Mouse (Mus musculus) heart, postnatal 0 days (tissue): ENCODE measurements at regions not wholly inside any gene's neighbourhood (a gene's known extent, or its start where the extent isn't known, plus 50 kb on each side); places are given as distances from the start of the nearest gene placed in this dataset.
A peak's percentile ranks its signal among the peaks of the same experiment; 100 is the strongest.

Source experiments
- ATAC-seq: fragments of 200-750 bp; cut with Nextera tagmentation; 2 replicates; pipeline ENCODE4 v1.8.0; 2017; ENCODE audit warnings: low read depth, moderate number of reproducible peaks, moderate library complexity; ENCODE audit not compliant: insufficient read depth
- DNase-seq: peaks from one replicate; pipeline ENCODE4 v3.0.0-alpha.2; 2016; ENCODE audit warnings: low spot score
- H3K27ac ChIP-seq: fragments of 300-500 bp; sonication (generic); 2 replicates; pipeline ENCODE4 v1.5.1; 2014; ENCODE audit warnings: low read depth, mild to moderate bottlenecking
- H3K27me3 ChIP-seq: fragments of 300-500 bp; sonication (generic); 2 replicates; pipeline ENCODE4 v1.6.1; 2014; ENCODE audit warnings: low read length, mixed read lengths; ENCODE audit not compliant: control insufficient read depth, insufficient read depth
- H3K36me3 ChIP-seq: fragments of 300-500 bp; sonication (generic); replicated peaks from 2 replicates; pipeline ENCODE4 v1.6.1; 2014; ENCODE audit warnings: low read length, mixed read lengths; ENCODE audit not compliant: control insufficient read depth, insufficient read depth
- H3K4me1 ChIP-seq: fragments of 300-500 bp; sonication (generic); 2 replicates; pipeline ENCODE4 v1.6.1; 2014; ENCODE audit warnings: antibody characterized with exemption; ENCODE audit not compliant: control insufficient read depth, insufficient read depth
- H3K4me2 ChIP-seq: fragments of 300-500 bp; sonication (generic); 2 replicates; pipeline ENCODE4 v1.6.1; 2014; ENCODE audit warnings: low read depth, mild to moderate bottlenecking, low read length, moderate library complexity
- H3K4me3 ChIP-seq: fragments of 300-500 bp; sonication (generic); 2 replicates; pipeline ENCODE4 v1.5.1; 2014; ENCODE audit warnings: low read depth, low read length
- H3K9ac ChIP-seq: fragments of 300-500 bp; sonication (generic); replicated peaks from 2 replicates; pipeline ENCODE4 v1.6.1; 2014; ENCODE audit warnings: low read depth, low read length, mixed read lengths
- H3K9me3 ChIP-seq: fragments of 300-500 bp; sonication (generic); replicated peaks from 2 replicates; pipeline ENCODE4 v1.6.1; 2016; ENCODE audit warnings: low read length; ENCODE audit not compliant: control insufficient read depth
- CTCF ChIP-seq: IDR thresholded peaks from 2 replicates; pipeline ENCODE4 v1.5.1; 2016; ENCODE audit warnings: antibody characterized with exemption, control low read depth, low read depth
- EP300 ChIP-seq: IDR thresholded peaks from 2 replicates; pipeline ENCODE4 v1.6.1; 2016; ENCODE audit warnings: antibody characterized with exemption, low read depth
- WGBS: fragments of 180-500 bp; shearing (Covaris S2); extraction: QIAGEN DNeasy Blood & Tissue Kit; methylation state at CpG from one replicate; pipeline ENCODE4 v1.1.7; 2014; 5-methylcytosine and 5-hydroxymethylcytosine counted together

DNA sequence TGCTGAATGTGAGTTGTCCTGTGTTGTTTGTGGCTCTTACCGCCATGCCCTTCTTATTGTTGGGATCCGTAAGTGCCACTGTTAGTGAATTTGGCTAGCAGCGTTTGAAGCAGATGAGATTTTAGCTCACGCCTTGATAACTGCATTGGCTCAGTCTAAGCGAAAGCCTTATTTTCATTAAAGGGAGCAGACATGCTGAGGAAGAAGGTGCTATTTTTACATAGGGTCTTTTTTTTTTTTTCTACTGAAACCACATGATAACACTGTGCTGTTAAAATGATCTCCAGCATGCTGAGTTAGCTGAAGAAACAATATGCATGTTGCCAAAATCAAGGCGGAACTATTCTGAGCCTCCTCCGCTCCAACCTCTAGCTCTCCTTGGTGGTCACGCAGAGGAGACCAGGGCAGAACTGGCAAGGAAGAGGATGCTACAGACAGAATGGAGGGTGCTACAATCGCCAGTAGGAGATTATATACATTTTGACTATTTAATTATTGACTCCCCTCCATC, 111.2 kb upstream of the Jade1 start:
- Histone ChIP-seq H3K9me3 (no peaks in the 10 kb centered on the region), H3K27ac (no peak overlapping the region), H3K4me1 (peaks cover 5% of the 10 kb centered on the region; the same call in 1 of the 2 replicates), H3K36me3 (no peaks in the 10 kb centered on the region), H3K4me2 (no peak overlapping the region), H3K9ac (no peak overlapping the region), H3K27me3 (no peaks in the 10 kb centered on the region), H3K4me3 (no peak overlapping the region)
- DNase-seq (no peak), ATAC-seq (no peak; the same call in 1 of the 2 replicates)
- TF ChIP-seq CTCF (no peak), EP300 (no peak)
- 55% methylated on average over 9 of the region's 9 CpGs for WGBS

DNA sequence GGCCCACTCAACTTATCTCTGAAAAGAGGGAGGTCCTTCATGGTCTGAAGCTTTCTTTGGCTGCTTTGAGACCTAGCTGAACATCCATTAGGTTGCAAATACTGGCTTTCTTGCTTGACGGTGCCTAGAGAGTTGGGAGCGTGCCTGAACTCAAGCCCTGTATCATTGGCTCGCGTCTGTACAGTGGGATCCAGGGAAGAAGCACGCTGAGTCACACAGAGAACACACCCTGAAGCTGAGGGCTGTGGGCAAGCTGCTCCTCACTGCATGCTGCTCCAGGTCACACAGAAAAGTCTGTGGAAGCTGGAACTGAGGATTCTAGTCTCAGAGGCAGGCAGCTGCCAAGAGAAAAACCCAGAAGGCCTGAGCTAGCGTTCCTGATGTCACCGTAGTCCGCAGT, 119.3 kb upstream of the Jade1 start:
- no peak overlapping the region for H3K9ac ChIP-seq
- DNase-seq, result no peak
- no peaks in the 10 kb centered on the region for H3K9me3 ChIP-seq
- no peaks in the 10 kb centered on the region for H3K4me1 ChIP-seq
- H3K36me3 ChIP-seq, result no peaks in the 10 kb centered on the region
- ATAC-seq, result no peak
- no peaks in the 10 kb centered on the region for H3K27me3 ChIP-seq
- H3K4me3 ChIP-seq, result no peak overlapping the region
- TF ChIP-seq EP300 (no peak), CTCF (no peak)
- WGBS, result 75% methylated on average over 8 of the region's 8 CpGs
- H3K4me2 ChIP-seq, result no peak overlapping the region
- H3K27ac ChIP-seq, result no peak overlapping the region

DNA sequence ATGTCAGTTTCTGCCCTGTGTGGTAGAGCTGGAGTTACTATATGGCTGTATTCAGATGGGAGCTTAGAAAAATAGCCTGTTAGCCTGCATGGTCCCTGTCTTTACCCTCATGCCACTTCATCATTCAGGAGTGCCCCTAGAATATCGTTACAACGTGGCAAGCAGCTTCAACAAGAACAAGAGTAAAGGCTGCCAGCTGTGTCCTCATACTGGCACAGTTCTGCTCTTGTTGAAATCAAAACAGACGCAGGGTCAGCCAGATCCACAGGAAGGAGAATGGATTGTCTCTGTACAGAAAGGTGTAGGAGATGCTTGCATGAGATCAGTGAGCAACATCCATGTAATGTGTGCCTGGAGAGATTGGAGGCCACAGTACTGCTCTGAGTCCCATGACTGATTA, 122.4 kb upstream of the Jade1 start:
- WGBS, result 56% methylated on average over 3 of the region's 3 CpGs
- no peak for TF ChIP-seq EP300
- no peak for TF ChIP-seq CTCF
- DNase-seq (no peak), ATAC-seq (no peak)
- Histone ChIP-seq H3K27me3 (no peaks in the 10 kb centered on the region), H3K4me1 (peaks cover 8% of the 10 kb centered on the region; the same call in 1 of the 2 replicates), H3K4me2 (no peak overlapping the region), H3K36me3 (no peaks in the 10 kb centered on the region), H3K27ac (no peak overlapping the region), H3K9ac (no peak overlapping the region), H3K4me3 (no peak overlapping the region), H3K9me3 (no peaks in the 10 kb centered on the region)

DNA sequence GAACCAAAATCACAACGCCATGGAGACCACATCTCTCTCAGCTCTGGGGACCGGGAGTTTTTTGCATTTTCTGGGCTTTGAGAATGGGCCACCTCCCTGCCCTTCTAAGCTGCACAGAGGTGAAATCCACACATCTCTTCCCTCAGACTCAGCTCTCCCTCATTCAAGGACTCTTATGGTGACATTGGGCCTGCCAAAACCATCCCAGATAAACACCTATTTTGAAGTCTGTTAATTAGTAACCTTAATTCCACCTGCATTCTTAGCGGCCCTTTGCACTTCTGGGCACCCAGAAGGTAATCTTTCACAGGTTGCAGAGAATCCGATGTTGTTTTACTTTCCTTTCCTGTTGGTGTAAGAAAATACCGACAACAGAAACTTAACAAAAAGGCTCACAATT, 123.2 kb upstream of the Jade1 start:
- TF ChIP-seq EP300, result no peak
- no peak for TF ChIP-seq CTCF
- H3K4me2 ChIP-seq, result no peak overlapping the region
- no peaks in the 10 kb centered on the region for H3K9me3 ChIP-seq
- no peak overlapping the region for H3K9ac ChIP-seq
- DNase-seq, result no peak
- H3K4me1 ChIP-seq, result peaks cover 8% of the 10 kb centered on the region; the same call in 1 of the 2 replicates
- 81% methylated on average over 5 of the region's 5 CpGs for WGBS
- no peak for ATAC-seq
- H3K4me3 ChIP-seq, result no peak overlapping the region
- no peaks in the 10 kb centered on the region for H3K27me3 ChIP-seq
- no peak overlapping the region for H3K27ac ChIP-seq
- H3K36me3 ChIP-seq, result no peaks in the 10 kb centered on the region

DNA sequence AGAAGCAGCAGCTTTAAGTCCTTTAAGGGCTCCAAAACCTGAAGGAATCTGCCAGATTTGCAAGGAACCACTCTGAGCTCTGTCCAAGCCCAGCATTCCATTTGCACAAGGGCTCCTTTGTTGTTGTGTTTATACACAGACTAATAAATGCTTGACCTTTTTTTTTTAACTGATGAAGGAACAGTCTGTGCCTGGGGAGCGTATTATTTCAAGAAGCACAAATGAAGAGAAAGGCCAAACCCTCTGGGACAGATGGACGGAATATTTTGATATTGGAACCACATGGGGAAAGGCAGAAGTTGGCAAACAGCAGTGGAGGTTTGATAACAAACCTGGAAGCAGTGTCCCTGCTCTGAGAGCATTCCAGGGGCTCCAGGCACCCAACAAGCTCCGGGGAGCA, 125.3 kb upstream of the Jade1 start:
- DNase-seq, result no peak
- ATAC-seq, result peak; percentile 39; the same call in 1 of the 2 replicates
- 25% methylated on average over 3 of the region's 3 CpGs for WGBS
- no peak overlapping the region for H3K4me2 ChIP-seq
- no peaks in the 10 kb centered on the region for H3K36me3 ChIP-seq
- H3K9me3 ChIP-seq, result no peaks in the 10 kb centered on the region
- H3K9ac ChIP-seq, result no peak overlapping the region
- H3K4me3 ChIP-seq, result no peak overlapping the region
- no peak overlapping the region for H3K27ac ChIP-seq
- no peak for TF ChIP-seq EP300
- TF ChIP-seq CTCF, result no peak
- H3K27me3 ChIP-seq, result no peaks in the 10 kb centered on the region
- H3K4me1 ChIP-seq, result peaks cover 16% of the 10 kb centered on the region

DNA sequence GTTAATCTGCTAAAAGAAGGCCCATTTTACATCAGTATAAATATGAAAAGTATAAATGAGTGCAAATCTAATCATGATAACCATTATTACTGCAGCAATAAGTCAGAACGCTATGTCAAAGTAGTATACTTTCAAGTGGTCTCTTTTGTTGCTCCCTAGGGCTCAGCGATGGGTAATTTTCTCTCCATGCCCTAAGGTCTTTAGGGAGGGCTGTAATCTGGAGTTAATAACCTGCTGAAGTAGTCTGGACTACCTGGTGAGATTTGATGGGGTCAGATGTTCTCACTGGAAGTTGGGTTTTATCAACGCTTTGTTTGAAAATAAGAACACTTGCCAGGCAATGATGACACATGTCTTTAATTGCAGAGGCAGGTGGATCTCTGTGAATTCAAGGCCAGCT, 128.6 kb upstream of the Jade1 start:
- Histone ChIP-seq H3K27ac (no peak overlapping the region), H3K36me3 (no peaks in the 10 kb centered on the region), H3K27me3 (no peaks in the 10 kb centered on the region), H3K9me3 (no peaks in the 10 kb centered on the region), H3K4me3 (no peak overlapping the region), H3K4me1 (peaks cover 16% of the 10 kb centered on the region), H3K9ac (no peak overlapping the region), H3K4me2 (no peak overlapping the region)
- DNase-seq, result no peak
- ATAC-seq, result no peak
- 81% methylated on average over 3 of the region's 3 CpGs for WGBS
- TF ChIP-seq EP300, result no peak
- no peak for TF ChIP-seq CTCF
